Mouse (Mus musculus) splenic B cell, adult 2 months (primary cell): ENCODE results near the gene Nkx6-1.

Source experiments
- DNase-seq: peaks from one replicate; pipeline ENCODE4 v3.0.0-alpha.2; 2011; ENCODE audit warnings: low read depth, low spot score
- H3K27me3 ChIP-seq: 2 replicates; pipeline ENCODE4 v1.6.1; 2012; ENCODE audit warnings: mild to moderate bottlenecking, low read length, moderate library complexity, mixed read lengths; ENCODE audit not compliant: control insufficient read depth, poor library complexity, insufficient read depth, severe bottlenecking
- H3K36me3 ChIP-seq: 2 replicates; pipeline ENCODE4 v1.6.1; 2012; ENCODE audit warnings: mild to moderate bottlenecking, low read length, moderate library complexity, mixed read lengths; ENCODE audit not compliant: control insufficient read depth, poor library complexity, insufficient read depth, severe bottlenecking

Gene Nkx6-1

GRCm38 (mm10) chr5:101664423-101664921 is 324 bp downstream of the Nkx6-1 start:
- no peaks in the 10 kb centered on the region for H3K36me3 ChIP-seq
- DNase-seq = no peak
- H3K27me3 ChIP-seq = peaks cover 6% of the 10 kb centered on the region

GRCm38 (mm10) chr5:101663621-101664422 is 974 bp downstream of the Nkx6-1 start:
- DNase-seq = no peak
- peaks cover 6% of the 10 kb centered on the region for H3K27me3 ChIP-seq
- no peaks in the 10 kb centered on the region for H3K36me3 ChIP-seq

GRCm38 (mm10) chr5:101663176-101663575 is 1.6 kb downstream of the Nkx6-1 start:
- H3K36me3 ChIP-seq = no peaks in the 10 kb centered on the region

GRCm38 (mm10) chr5:101662485-101662884 is 2.3 kb downstream of the Nkx6-1 start:
- Histone ChIP-seq H3K36me3 (no peaks in the 10 kb centered on the region), H3K27me3 (peaks cover 7% of the 10 kb centered on the region)
- no peak for DNase-seq

More at GRCm38 (mm10) chr5:101663176-101663575, 1.6 kb downstream of the Nkx6-1 start:
- no peak for DNase-seq
- peaks cover 7% of the 10 kb centered on the region for H3K27me3 ChIP-seq

GRCm38 (mm10) chr5:101661561-101662211 is 3.1 kb downstream of the Nkx6-1 start:
- no peak for DNase-seq

GRCm38 (mm10) chr5:101660666-101661065 is 4.1 kb downstream of the Nkx6-1 start:
- Histone ChIP-seq H3K36me3 (no peaks in the 10 kb centered on the region), H3K27me3 (peaks cover 7% of the 10 kb centered on the region)
- DNase-seq = no peak

More at GRCm38 (mm10) chr5:101661561-101662211, 3.1 kb downstream of the Nkx6-1 start:
- H3K27me3 ChIP-seq = peaks cover 7% of the 10 kb centered on the region
- H3K36me3 ChIP-seq = no peaks in the 10 kb centered on the region

GRCm38 (mm10) chr5:101659411-101659971 is 5.3 kb downstream of the Nkx6-1 start:
- DNase-seq = no peak
- H3K36me3 ChIP-seq = no peaks in the 10 kb centered on the region

GRCm38 (mm10) chr5:101658984-101659290 is 5.9 kb downstream of the Nkx6-1 start:
- Histone ChIP-seq H3K27me3 (peaks cover 2% of the 10 kb centered on the region), H3K36me3 (no peaks in the 10 kb centered on the region)
- no peak for DNase-seq

More at GRCm38 (mm10) chr5:101659411-101659971, 5.3 kb downstream of the Nkx6-1 start:
- H3K27me3 ChIP-seq = peaks cover 2% of the 10 kb centered on the region

GRCm38 (mm10) chr5:101658188-101658983 is 6.4 kb downstream of the Nkx6-1 start:
- DNase-seq = no peak
- H3K36me3 ChIP-seq = no peaks in the 10 kb centered on the region
- H3K27me3 ChIP-seq = peaks cover 2% of the 10 kb centered on the region; the same call in 1 of the 2 replicates

- no peaks in the 10 kb centered on the region for H3K36me3 ChIP-seq
- peaks cover 2% of the 10 kb centered on the region; the same call in 1 of the 2 replicates for H3K27me3 ChIP-seq
- no peak for DNase-seq
These were observed 7.1 kb downstream of the Nkx6-1 start for GRCm38 (mm10) chr5:101657698-101658097.

- DNase-seq = no peak
- Histone ChIP-seq H3K27me3 (peaks cover 2% of the 10 kb centered on the region; the same call in 1 of the 2 replicates), H3K36me3 (no peaks in the 10 kb centered on the region)
These were observed 8.7 kb downstream of the Nkx6-1 start for GRCm38 (mm10) chr5:101656107-101656506.

- DNase-seq = no peak
- no peaks in the 10 kb centered on the region for H3K36me3 ChIP-seq
- H3K27me3 ChIP-seq = peaks cover 2% of the 10 kb centered on the region; the same call in 1 of the 2 replicates
These were observed 9.4 kb downstream of the Nkx6-1 start for GRCm38 (mm10) chr5:101655418-101655817.

- Histone ChIP-seq H3K27me3 (no peaks in the 10 kb centered on the region; the same call in 1 of the 2 replicates), H3K36me3 (no peaks in the 10 kb centered on the region)
- no peak for DNase-seq
These were observed 16.8 kb downstream of the Nkx6-1 start for GRCm38 (mm10) chr5:101647726-101648686.
